Mouse (Mus musculus): ENCODE results near the gene Srd5a1. TPM values are rescaled to one million over a fixed set of nuclear protein-coding genes. Genes with fewer than 3 reads are reported as not detected.

Gene Srd5a1
- polyA plus RNA-seq, 2 experiments: 15.9 to 43.4 TPM

DNA sequence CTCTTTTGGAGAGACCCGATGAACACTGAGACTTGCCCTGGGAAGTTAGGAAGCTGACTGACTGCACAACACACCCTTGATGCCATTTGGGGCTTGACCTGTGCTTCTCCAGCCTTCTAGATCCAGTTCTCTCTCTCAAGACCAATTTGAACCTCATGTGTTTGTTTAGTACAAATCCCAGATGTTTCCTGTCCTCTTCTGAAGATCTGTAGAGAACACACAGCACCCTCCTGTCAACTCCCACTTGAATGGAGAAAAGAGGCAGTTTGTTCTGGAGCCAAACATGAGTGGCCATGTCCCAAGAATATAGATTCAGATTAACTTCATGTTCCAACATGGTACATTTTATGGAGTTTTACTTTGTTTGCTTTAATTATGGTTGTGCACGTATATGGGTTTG lies 32.7 kb upstream of the Srd5a1 start:
- TF ChIP-seq POLR2A (IDR thresholded peaks at IDR 0.05; ENCODE audit: borderline replicate concordance, extremely low read depth, insufficient read depth, insufficient read length): no peak
- 78% methylated on average over 2 of the region's 2 CpGs for WGBS
- no peak overlapping the region for H3K9ac ChIP-seq (ENCODE audit: low read depth, low read length, severe bottlenecking)
- H3K36me3 ChIP-seq (ENCODE audit: control insufficient read depth, insufficient read depth, low read length): peaks cover 12% of the 10 kb centered on the region
- ATAC-seq (ENCODE audit: low FRiP score, low read depth) (no peak), DNase-seq (ENCODE audit: low spot score) (no peak)
- no peak overlapping the region for H3K4me3 ChIP-seq (replicated peaks; ENCODE audit: low read length)
- no peaks in the 10 kb centered on the region for H3K4me1 ChIP-seq (ENCODE audit: control insufficient read depth, insufficient read depth, low read length)
- no peak overlapping the region for H3K27ac ChIP-seq (replicated peaks; ENCODE audit: low read depth, low read length)
- H3K4me2 ChIP-seq (replicated peaks; ENCODE audit: low read depth, low read length, severe bottlenecking): no peak overlapping the region
- no peaks in the 10 kb centered on the region for H3K9me3 ChIP-seq (ENCODE audit: control insufficient read depth, low read length)
- H3K27me3 ChIP-seq (ENCODE audit: control insufficient read depth, insufficient read depth, low read length): no peaks in the 10 kb centered on the region

GRCm38 (mm10) chr13:69642656-69643216 lies 31.5 kb upstream of the Srd5a1 start:
- Histone ChIP-seq H3K27ac (replicated peaks; ENCODE audit: low read depth, low read length) (no peak overlapping the region), H3K4me1 (ENCODE audit: control insufficient read depth, insufficient read depth, low read length) (no peaks in the 10 kb centered on the region), H3K36me3 (ENCODE audit: control insufficient read depth, insufficient read depth, low read length) (peaks cover 12% of the 10 kb centered on the region), H3K9ac (ENCODE audit: low read depth, low read length, severe bottlenecking) (no peak overlapping the region), H3K4me3 (replicated peaks; ENCODE audit: low read length) (no peak overlapping the region), H3K4me2 (replicated peaks; ENCODE audit: low read depth, low read length, severe bottlenecking) (no peak overlapping the region), H3K27me3 (ENCODE audit: control insufficient read depth, insufficient read depth, low read length) (no peaks in the 10 kb centered on the region), H3K9me3 (ENCODE audit: control insufficient read depth, low read length) (no peaks in the 10 kb centered on the region)
- ATAC-seq (ENCODE audit: low FRiP score, low read depth) (no peak), DNase-seq (ENCODE audit: low spot score) (no peak)
- no peak for TF ChIP-seq POLR2A (IDR thresholded peaks at IDR 0.05; ENCODE audit: borderline replicate concordance, extremely low read depth, insufficient read depth, insufficient read length)
- 82% methylated on average over 5 of the region's 5 CpGs for WGBS

DNA sequence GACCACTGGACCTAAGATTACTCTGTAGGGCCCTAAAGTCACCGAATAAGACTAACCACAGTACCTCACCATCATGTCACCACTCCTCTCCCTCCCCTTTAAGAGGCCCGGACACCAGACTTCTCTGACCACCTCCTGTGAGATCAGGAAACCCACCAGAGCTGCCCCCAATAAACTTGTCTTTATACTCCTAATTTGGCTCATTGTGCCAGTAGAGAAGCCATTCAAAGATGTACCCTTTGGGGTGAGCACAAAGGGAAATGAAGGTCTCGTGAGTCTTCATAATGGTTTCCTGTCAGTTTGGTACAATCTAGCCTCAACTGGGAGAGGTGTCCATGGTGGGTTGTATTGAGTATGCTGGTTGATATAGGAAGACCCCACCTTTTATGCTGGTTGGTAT lies 29.8 kb upstream of the Srd5a1 start:
- Histone ChIP-seq H3K4me2 (replicated peaks; ENCODE audit: low read depth, low read length, severe bottlenecking) (no peak overlapping the region), H3K4me1 (ENCODE audit: control insufficient read depth, insufficient read depth, low read length) (no peaks in the 10 kb centered on the region), H3K27ac (replicated peaks; ENCODE audit: low read depth, low read length) (no peak overlapping the region), H3K4me3 (replicated peaks; ENCODE audit: low read length) (no peak overlapping the region), H3K36me3 (ENCODE audit: control insufficient read depth, insufficient read depth, low read length) (peaks cover 25% of the 10 kb centered on the region), H3K9me3 (ENCODE audit: control insufficient read depth, low read length) (no peaks in the 10 kb centered on the region), H3K9ac (ENCODE audit: low read depth, low read length, severe bottlenecking) (no peak overlapping the region), H3K27me3 (ENCODE audit: control insufficient read depth, insufficient read depth, low read length) (no peaks in the 10 kb centered on the region)
- ATAC-seq (ENCODE audit: low FRiP score, low read depth) (no peak), DNase-seq (ENCODE audit: low spot score) (no peak)
- WGBS: 89% methylated on average over 3 of the region's 3 CpGs
- TF ChIP-seq POLR2A (IDR thresholded peaks at IDR 0.05; ENCODE audit: borderline replicate concordance, extremely low read depth, insufficient read depth, insufficient read length): no peak

DNA sequence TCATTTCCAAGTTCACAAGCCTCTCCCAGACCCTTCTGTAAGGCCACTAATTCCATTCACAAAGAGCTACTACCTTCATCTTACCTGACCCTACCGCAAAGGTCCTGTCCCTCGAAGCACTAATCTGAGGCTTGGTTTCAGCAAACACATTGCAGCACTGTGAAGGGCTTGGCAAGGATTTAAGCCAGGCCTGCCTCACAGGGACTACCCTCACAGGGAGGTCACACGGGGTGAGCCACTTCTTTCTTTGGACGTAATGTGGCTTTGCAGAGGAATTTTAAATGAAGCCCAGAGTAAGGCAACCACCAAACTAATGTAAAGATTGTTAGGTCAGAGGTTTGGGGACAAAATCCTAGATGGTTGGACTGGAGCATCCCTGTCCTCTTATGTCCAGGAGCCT lies 29.3 kb upstream of the Srd5a1 start:
- WGBS: 90% methylated on average over 4 of the region's 4 CpGs
- no peak for TF ChIP-seq POLR2A (IDR thresholded peaks at IDR 0.05; ENCODE audit: borderline replicate concordance, extremely low read depth, insufficient read depth, insufficient read length)
- Histone ChIP-seq H3K27ac (replicated peaks; ENCODE audit: low read depth, low read length) (no peak overlapping the region), H3K9me3 (ENCODE audit: control insufficient read depth, low read length) (no peaks in the 10 kb centered on the region), H3K9ac (ENCODE audit: low read depth, low read length, severe bottlenecking) (no peak overlapping the region), H3K4me1 (ENCODE audit: control insufficient read depth, insufficient read depth, low read length) (no peaks in the 10 kb centered on the region), H3K4me2 (replicated peaks; ENCODE audit: low read depth, low read length, severe bottlenecking) (no peak overlapping the region), H3K27me3 (ENCODE audit: control insufficient read depth, insufficient read depth, low read length) (no peaks in the 10 kb centered on the region), H3K4me3 (replicated peaks; ENCODE audit: low read length) (no peak overlapping the region), H3K36me3 (ENCODE audit: control insufficient read depth, insufficient read depth, low read length) (peaks cover 29% of the 10 kb centered on the region)
- no peak for ATAC-seq (ENCODE audit: low FRiP score, low read depth)
- no peak for DNase-seq (ENCODE audit: low spot score)

DNA sequence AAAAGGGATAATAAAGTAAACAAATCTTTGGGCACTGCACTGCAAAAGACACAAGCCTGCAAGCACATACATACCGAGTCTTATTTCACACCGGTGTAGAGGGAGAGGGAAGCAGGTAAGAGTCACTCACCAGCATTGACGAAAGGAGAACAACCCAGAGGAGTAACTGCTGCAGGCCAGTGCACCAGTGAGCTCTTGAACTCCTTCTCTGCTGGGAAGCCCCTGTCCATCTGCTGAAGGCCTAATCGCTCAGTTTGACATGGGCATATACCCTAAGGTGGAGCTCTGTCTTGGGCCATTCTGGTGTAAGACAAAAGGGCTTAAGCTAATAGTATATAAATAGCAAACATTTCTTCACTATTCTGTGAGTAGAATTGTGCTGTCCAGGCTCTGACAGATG lies 28.9 kb upstream of the Srd5a1 start:
- H3K4me3 ChIP-seq (replicated peaks; ENCODE audit: low read length): no peak overlapping the region

DNA sequence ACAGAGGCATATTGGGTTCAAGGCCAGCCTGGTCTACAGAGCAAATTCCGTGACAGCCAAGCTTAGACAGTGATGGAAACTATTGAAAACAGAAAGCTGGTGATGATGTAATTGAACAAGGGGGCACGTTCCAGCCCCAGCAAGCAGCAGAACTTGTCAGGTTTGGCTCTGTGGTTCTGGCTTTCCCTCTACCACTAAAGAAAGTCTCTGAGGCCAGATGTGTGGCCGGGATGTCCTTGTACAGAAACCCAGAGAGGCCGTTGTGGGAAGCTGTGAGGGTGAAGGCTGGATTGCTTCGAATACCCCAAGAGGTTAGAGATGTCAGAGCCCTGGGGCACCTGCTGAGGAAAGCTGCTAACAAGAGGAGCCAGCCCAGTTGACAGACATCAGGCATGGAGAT lies 28.0 kb upstream of the Srd5a1 start:
- TF ChIP-seq POLR2A (IDR thresholded peaks at IDR 0.05; ENCODE audit: borderline replicate concordance, extremely low read depth, insufficient read depth, insufficient read length): no peak
- H3K4me3 ChIP-seq (replicated peaks; ENCODE audit: low read length): no peak overlapping the region
- H3K9me3 ChIP-seq (ENCODE audit: control insufficient read depth, low read length): no peaks in the 10 kb centered on the region
- no peak for DNase-seq (ENCODE audit: low spot score)
- peaks cover 42% of the 10 kb centered on the region for H3K36me3 ChIP-seq (ENCODE audit: control insufficient read depth, insufficient read depth, low read length)
- no peaks in the 10 kb centered on the region for H3K4me1 ChIP-seq (ENCODE audit: control insufficient read depth, insufficient read depth, low read length)
- no peak overlapping the region for H3K9ac ChIP-seq (ENCODE audit: low read depth, low read length, severe bottlenecking)
- WGBS: 85% methylated on average over 5 of the region's 5 CpGs
- no peak overlapping the region for H3K4me2 ChIP-seq (replicated peaks; ENCODE audit: low read depth, low read length, severe bottlenecking)
- H3K27ac ChIP-seq (replicated peaks; ENCODE audit: low read depth, low read length): no peak overlapping the region
- H3K27me3 ChIP-seq (ENCODE audit: control insufficient read depth, insufficient read depth, low read length): no peaks in the 10 kb centered on the region
- ATAC-seq (ENCODE audit: low FRiP score, low read depth): no peak

More for the DNA sequence above, 28.9 kb upstream of the Srd5a1 start:
- H3K4me1 ChIP-seq (ENCODE audit: control insufficient read depth, insufficient read depth, low read length): no peaks in the 10 kb centered on the region
- no peaks in the 10 kb centered on the region for H3K9me3 ChIP-seq (ENCODE audit: control insufficient read depth, low read length)
- WGBS: 93% methylated on average over 4 of the region's 4 CpGs
- no peak overlapping the region for H3K9ac ChIP-seq (ENCODE audit: low read depth, low read length, severe bottlenecking)
- no peak for ATAC-seq (ENCODE audit: low FRiP score, low read depth)
- no peaks in the 10 kb centered on the region for H3K27me3 ChIP-seq (ENCODE audit: control insufficient read depth, insufficient read depth, low read length)
- DNase-seq (ENCODE audit: low spot score): no peak
- H3K27ac ChIP-seq (replicated peaks; ENCODE audit: low read depth, low read length): no peak overlapping the region
- H3K4me2 ChIP-seq (replicated peaks; ENCODE audit: low read depth, low read length, severe bottlenecking): no peak overlapping the region
- peaks cover 34% of the 10 kb centered on the region for H3K36me3 ChIP-seq (ENCODE audit: control insufficient read depth, insufficient read depth, low read length)
- TF ChIP-seq POLR2A (IDR thresholded peaks at IDR 0.05; ENCODE audit: borderline replicate concordance, extremely low read depth, insufficient read depth, insufficient read length): no peak

All from limb, embryonic 14.5 days (tissue).